Mouse (Mus musculus) c-Kit-positive CD71-positive TER-119-negative erythroid progenitor cells, embryonic 14.5 days (primary cell): ENCODE data around the gene Ppp1r13l.

Experiments
- DNase-seq: peaks from one replicate; pipeline ENCODE4 v3.0.0-alpha.2; 2013; ENCODE audit warnings: low read depth

The Ppp1r13l gene

DNA sequence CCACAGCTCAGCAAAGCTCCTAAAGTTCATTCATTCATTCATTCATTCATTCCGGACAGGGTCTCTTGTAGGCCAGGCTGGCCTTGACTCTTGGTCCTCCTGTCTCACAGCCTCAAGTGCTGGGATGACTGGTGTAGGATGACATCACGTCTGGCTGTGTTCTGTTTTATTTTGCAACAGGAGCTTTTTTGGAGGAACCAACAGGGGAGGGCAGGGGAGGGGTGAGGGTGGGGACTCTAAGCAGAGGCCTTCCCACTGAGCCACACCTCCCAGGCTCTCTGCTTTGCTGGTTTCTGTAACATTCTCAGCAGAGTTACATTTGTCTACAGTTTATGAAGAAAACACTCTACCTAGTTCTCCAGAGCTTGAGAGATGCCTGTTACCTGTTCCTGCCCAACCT, 21.5 kb upstream of the Ppp1r13l start:
- DNase-seq, result no peak

GRCm38 (mm10) chr7:19338596-19338995, 21.0 kb upstream of the Ppp1r13l start:
- DNase-seq, result no peak

- no peak for DNase-seq
Observed at GRCm38 (mm10) chr7:19341250-19341649, 18.3 kb upstream of the Ppp1r13l start.

DNA sequence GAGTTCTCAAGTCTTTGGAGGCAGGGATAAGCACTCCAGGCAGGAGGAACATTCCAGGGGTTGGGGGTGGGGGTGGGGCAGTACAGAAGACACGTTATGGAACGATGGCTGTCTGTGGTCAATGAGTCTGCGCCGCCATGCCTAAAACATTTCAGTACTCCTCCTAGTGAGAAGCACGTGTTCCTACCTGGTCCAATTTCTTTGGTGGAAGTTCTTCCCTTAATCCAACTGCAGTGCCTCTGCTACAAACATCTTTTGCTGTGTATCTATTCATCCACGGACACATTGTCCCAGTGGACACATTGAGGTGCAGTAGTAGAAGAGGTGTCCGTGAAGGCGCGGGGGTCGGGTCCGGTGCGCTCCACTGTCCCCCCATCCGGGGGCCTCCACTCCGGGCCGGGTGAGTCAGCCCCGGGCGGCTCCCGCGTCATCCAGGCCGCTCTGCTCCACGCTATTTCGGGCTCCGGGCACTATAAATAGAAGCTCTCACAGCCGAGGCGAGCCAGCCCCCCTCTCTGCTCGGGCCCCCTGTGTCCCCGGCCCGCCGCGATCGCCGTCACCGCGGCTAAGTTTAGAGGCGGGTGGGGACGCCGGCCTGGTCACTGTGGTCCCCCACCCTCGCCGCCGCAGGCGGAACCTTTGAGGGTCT, 17.7 kb upstream of the Ppp1r13l start:
- DNase-seq, result no peak

- DNase-seq, result peak; percentile 63
Observed at GRCm38 (mm10) chr7:19342481-19343027, 17.0 kb upstream of the Ppp1r13l start.

DNA sequence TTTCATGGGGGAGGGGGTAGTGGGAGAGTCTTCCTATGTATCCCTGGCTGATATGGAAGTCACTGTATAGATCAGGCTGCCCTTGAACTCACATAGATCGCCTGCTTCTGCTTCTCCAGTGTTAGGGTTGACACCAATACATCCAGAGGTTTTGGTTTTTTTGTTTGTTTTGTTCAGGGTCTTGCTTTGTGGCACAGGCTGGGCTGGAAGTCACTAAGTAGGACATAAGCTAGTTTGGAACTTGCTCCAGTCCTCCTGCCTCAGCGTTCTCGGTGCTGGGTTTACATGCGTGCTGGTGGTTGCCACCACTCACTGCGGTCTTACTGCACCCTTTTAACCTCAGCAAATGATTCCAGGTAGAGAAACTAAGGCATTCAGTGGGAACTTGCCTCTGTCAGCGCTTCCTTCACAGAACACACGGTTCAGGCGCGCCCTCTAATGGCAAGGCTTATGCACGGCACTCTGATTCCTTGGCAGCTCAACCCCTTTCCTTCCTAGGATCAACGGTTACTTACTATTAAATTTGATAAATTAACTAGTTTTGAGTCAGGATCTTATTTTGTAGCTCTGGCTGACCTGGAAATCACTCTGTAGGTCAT, 16.2 kb upstream of the Ppp1r13l start:
- DNase-seq, result peak; percentile 84

GRCm38 (mm10) chr7:19344237-19344847, 15.2 kb upstream of the Ppp1r13l start, which contains the start of gene Ercc1:
Gene Ercc1, plus strand, starts transcription at chr7:19344778.
- DNase-seq, result no peak

DNA sequence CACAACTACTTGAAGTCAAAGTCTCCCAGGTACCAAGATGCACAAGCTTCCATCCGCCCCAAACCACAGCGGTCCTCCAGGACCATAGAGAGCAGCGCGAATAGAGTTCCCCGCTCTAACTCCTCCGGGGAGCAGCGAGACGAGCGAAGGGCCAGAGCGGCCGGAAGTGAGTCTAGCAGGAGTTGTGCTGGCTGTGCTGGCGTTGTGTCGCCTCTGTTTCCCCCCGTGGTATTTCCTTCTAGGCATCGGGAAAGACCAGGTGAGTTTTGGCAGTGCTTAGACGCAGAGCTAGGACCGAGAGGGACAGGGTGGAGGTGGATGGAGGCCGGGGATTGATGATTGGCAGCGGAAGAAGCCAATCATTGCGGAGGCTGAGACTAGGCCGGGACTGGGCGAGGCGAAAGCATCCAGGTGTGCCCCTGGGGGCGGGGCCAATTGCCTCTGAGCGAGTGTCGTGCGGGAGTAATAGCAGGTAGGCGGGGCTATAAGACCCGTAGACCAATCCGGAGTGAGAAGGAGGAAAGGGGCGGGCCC, 14.5 kb upstream of the Ppp1r13l start:
- peak; percentile 98 for DNase-seq

- no peak for DNase-seq
Observed at GRCm38 (mm10) chr7:19349188-19349915, 10.2 kb upstream of the Ppp1r13l start.

- DNase-seq, result no peak
Observed at GRCm38 (mm10) chr7:19350221-19350620, 9.3 kb upstream of the Ppp1r13l start.

DNA sequence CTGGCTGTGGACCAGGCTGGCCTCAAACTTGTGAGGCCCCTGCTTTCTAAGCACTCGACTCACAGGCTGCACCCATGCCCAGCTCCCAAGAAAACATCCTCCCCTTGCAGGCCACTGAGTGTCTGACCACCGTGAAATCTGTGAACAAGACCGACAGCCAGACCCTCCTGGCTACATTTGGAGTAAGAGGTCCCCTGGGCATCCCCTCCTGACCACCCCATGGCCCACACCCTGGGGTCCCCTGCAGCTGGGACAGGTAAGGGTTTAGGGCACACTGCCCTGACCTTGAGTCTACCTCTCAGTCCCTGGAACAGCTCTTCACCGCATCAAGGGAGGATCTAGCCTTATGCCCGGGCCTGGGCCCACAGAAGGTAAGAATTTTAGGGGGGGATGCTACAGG, 4.6 kb upstream of the Ppp1r13l start:
- DNase-seq, result no peak

DNA sequence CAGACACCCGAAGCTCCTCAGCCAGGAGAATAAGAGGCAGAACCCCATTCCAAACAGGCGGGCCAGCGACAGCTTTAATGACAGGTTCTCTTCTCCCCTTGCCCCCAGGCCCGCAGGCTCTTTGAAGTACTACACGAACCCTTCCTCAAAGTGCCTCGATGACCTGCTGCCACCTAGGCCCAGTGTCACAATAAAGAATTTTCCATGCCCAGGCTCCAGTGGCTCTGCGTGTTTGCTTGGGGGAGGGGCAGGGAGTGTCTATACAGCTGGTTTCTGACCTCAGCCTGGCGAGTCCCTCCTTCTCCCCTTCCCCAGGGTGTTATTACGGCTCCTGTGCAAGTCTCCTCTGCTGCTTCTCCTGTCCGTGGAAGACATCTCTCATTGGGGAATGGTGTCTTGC, 3.2 kb upstream of the Ppp1r13l start:
- DNase-seq, result no peak

GRCm38 (mm10) chr7:19357381-19358375, 1.9 kb upstream of the Ppp1r13l start:
- no peak for DNase-seq

DNA sequence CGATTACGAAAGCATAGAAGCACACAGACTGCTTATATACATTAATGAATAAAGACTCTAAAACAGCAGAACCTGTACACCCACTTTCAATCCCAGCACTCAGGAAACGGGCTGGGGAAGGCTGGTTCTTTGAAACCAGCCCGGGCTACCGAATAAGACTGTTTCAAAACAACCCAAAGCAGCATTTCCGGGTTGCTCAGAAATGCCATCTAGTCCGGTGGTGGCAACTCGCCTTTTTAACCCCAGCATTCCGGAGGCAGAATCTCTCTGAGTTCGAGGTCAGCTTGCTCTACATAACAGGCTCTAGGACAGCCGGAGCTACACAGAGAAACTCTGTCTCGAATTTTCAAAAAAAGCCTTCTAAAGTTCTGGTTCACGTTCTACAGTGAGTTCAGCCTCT, 915 bp upstream of the Ppp1r13l start:
- no peak for DNase-seq

GRCm38 (mm10) chr7:19359892-19360641, 518 bp downstream of the Ppp1r13l start:
- DNase-seq, result no peak

- peak; percentile 85 for DNase-seq
Observed at GRCm38 (mm10) chr7:19360944-19361343, 1.4 kb downstream of the Ppp1r13l start.

- DNase-seq, result peak; percentile 91
Observed at GRCm38 (mm10) chr7:19361720-19362119, 2.2 kb downstream of the Ppp1r13l start.

DNA sequence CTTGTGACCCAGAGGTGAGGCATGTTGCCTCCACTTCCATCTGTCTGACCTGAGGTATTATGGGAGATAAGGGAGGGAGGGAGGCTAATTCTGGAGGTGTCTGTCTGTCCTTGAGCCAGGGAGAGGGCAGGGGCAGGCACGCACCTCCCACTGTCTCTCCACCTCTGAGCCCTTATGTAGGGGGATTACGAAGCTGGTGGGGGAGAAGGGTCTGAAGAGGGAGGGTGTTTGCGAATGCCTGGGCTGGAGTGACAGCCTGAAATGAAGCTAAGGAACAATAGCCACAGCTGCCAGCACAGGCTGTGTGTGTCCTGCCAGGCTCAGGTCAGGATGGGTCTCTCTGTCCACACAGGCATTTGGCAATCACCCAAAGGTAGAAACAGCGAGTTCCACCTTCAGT, 2.7 kb downstream of the Ppp1r13l start:
- DNase-seq, result no peak

- DNase-seq, result peak; percentile 53
Observed at GRCm38 (mm10) chr7:19363881-19364280, 4.3 kb downstream of the Ppp1r13l start.

DNA sequence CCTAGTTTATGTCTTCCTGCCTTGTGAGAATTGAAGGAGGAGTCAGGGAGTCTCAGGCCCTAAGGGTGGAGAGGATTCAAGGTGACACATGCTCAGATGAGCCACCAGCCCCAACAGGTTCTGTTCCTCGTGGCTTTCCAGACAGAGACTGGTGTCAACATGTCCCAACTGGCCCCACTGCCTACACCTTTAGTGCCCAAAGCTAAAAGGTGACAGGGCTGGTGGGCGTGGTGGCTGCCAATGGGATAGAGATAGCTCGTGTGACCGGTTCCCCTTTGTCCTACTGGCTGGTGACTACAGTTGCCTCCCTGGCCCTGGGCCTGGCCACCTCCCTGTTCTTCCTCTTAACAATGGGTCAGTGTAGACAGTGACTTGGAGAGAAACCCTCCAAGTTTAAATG, 5.8 kb downstream of the Ppp1r13l start:
- no peak for DNase-seq
